Comparison of ENCODE assay signal across 23 mouse cellular contexts in the genomic region with DNA sequence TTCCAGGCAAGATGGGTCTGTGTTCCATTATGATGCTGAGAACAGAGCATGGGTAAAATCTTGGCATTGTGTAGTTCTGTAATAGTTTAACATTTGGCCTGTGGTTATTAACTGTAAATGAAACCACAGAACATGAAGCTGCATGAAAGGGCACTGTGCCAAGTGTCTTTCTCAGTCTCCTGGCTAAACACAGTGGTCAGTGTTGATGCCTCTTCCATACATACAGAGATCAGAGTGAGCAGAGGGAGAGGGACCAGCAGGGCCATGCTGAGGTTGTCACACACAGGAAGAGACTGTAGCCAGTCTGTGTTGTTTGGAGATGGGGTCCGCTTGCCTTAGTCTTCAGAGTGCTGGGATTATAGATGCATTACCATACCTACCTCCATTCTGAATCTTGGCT.
A peak's percentile ranks its signal among the peaks of the same experiment; 100 is the strongest.
DNase-seq lines count a peak whose midpoint lies in the region; ATAC-seq and TF ChIP-seq lines count a peak whose summit lies in the region.
"Had no signal": no experiment of that assay in that cellular context is flagged by ENCODE, and none has a peak within 500 bp of the region (broad histone marks: within the 10 kb centered on the region; RNA-seq: fewer than 3 reads in every experiment).

No protein-coding gene starts in this region.

- H3K27me3 ChIP-seq in hindbrain, postnatal 0 days (ENCODE audit: insufficient read depth, low read length), result no peaks in the 10 kb centered on the region
- no peaks in the 10 kb centered on the region for H3K27me3 ChIP-seq in hindbrain, embryonic 11.5 days (ENCODE audit: control insufficient read depth, insufficient read depth, low read length)
- no peaks in the 10 kb centered on the region for H3K27me3 ChIP-seq in neural tube, embryonic 12.5 days (replicated peaks)
- no peaks in the 10 kb centered on the region for H3K27me3 ChIP-seq in forebrain, embryonic 11.5 days (ENCODE audit: control insufficient read depth, insufficient read depth, low read length)
- H3K27me3 ChIP-seq: embryonic facial prominence, embryonic 15.5 days; forebrain, embryonic 13.5 days; heart, embryonic 12.5 days; limb, embryonic 13.5 days; midbrain, embryonic 15.5 days; stomach, embryonic 15.5 days had no signal

- DNase-seq in cerebellum, postnatal 10 days, result peak; percentile 54 to 62
- no peak for DNase-seq in cerebellum, adult 11 months
- DNase-seq in hindbrain, postnatal 0 days (ENCODE audit: low spot score), result no peak
- no peak for DNase-seq in hindbrain, embryonic 11.5 days (ENCODE audit: low spot score)
- no peak for DNase-seq in neural tube, embryonic 10.5 days (ENCODE audit: extremely low spot score, low spot score)
- DNase-seq in right cerebral cortex, postnatal 25 days, result no peak
- DNase-seq in forebrain, embryonic 11.5 days (ENCODE audit: low spot score), result no peak
- DNase-seq: adrenal gland, postnatal 25 days; gastrocnemius, postnatal 36 days; heart, adult 2 months; kidney, adult 11 months; kidney, postnatal 14 days; lung, postnatal 4 days; retina, postnatal 1 day; right cerebral cortex, postnatal 14 days had no signal

- H3K4me3 ChIP-seq in hindbrain, postnatal 0 days (ENCODE audit: low read length), result no peak overlapping the region
- no peak overlapping the region for H3K4me3 ChIP-seq in hindbrain, embryonic 11.5 days (ENCODE audit: low read depth, low read length)
- H3K4me3 ChIP-seq in neural tube, embryonic 12.5 days, result no peak overlapping the region
- H3K4me3 ChIP-seq in forebrain, embryonic 11.5 days (ENCODE audit: low read depth, low read length), result no peak overlapping the region
- H3K4me3 ChIP-seq: embryonic facial prominence, embryonic 15.5 days; forebrain, embryonic 13.5 days; heart, adult 2 months; heart, embryonic 12.5 days; limb, embryonic 13.5 days; midbrain, embryonic 15.5 days; stomach, embryonic 15.5 days had no signal

- H3K36me3 ChIP-seq in hindbrain, postnatal 0 days (ENCODE audit: insufficient read depth, low read length), result no peaks in the 10 kb centered on the region
- no peaks in the 10 kb centered on the region for H3K36me3 ChIP-seq in hindbrain, embryonic 11.5 days (ENCODE audit: control insufficient read depth, insufficient read depth, low read length)
- H3K36me3 ChIP-seq in neural tube, embryonic 12.5 days, result no peaks in the 10 kb centered on the region
- H3K36me3 ChIP-seq in forebrain, embryonic 11.5 days (ENCODE audit: control insufficient read depth, insufficient read depth, low read length), result no peaks in the 10 kb centered on the region
- H3K36me3 ChIP-seq: embryonic facial prominence, embryonic 15.5 days; heart, embryonic 12.5 days; limb, embryonic 13.5 days; midbrain, embryonic 15.5 days; stomach, embryonic 15.5 days had no signal

- no peaks in the 10 kb centered on the region for H3K9me3 ChIP-seq in hindbrain, postnatal 0 days (ENCODE audit: low read length)
- H3K9me3 ChIP-seq in hindbrain, embryonic 11.5 days (ENCODE audit: control insufficient read depth, low read length), result no peaks in the 10 kb centered on the region
- no peaks in the 10 kb centered on the region for H3K9me3 ChIP-seq in neural tube, embryonic 12.5 days
- H3K9me3 ChIP-seq in forebrain, embryonic 11.5 days (ENCODE audit: control insufficient read depth, low read length), result no peaks in the 10 kb centered on the region
- H3K9me3 ChIP-seq: embryonic facial prominence, embryonic 15.5 days; forebrain, embryonic 13.5 days; heart, embryonic 12.5 days; limb, embryonic 13.5 days; midbrain, embryonic 15.5 days; stomach, embryonic 15.5 days had no signal

- 0 out of 2 replicates have a peak, but pooled peaks have one; percentile 59 for ATAC-seq in hindbrain, postnatal 0 days
- ATAC-seq in hindbrain, embryonic 11.5 days (ENCODE audit: low FRiP score), result no peak
- 0 out of 2 replicates have a peak, but pooled peaks have one; percentile 17 for ATAC-seq in neural tube, embryonic 12.5 days (ENCODE audit: low FRiP score, low read depth)
- ATAC-seq in forebrain, embryonic 11.5 days (replicated peaks; ENCODE audit: low FRiP score), result no peak
- ATAC-seq: midbrain, embryonic 15.5 days had no signal

- H3K27ac ChIP-seq in hindbrain, postnatal 0 days, result 0 out of 2 replicates have a peak overlapping the region, but pooled peaks have one; percentile 20
- H3K27ac ChIP-seq in hindbrain, embryonic 11.5 days (ENCODE audit: low read depth, low read length), result no peak overlapping the region
- H3K27ac ChIP-seq in neural tube, embryonic 12.5 days, result no peak overlapping the region
- H3K27ac ChIP-seq in forebrain, embryonic 11.5 days (ENCODE audit: low read depth, low read length), result no peak overlapping the region
- H3K27ac ChIP-seq: embryonic facial prominence, embryonic 15.5 days; forebrain, embryonic 13.5 days; heart, adult 2 months; limb, embryonic 13.5 days; midbrain, embryonic 15.5 days; stomach, embryonic 15.5 days had no signal

- no peak overlapping the region for H3K9ac ChIP-seq in hindbrain, postnatal 0 days (replicated peaks; ENCODE audit: low read length)
- H3K9ac ChIP-seq in hindbrain, embryonic 11.5 days (ENCODE audit: low read depth, low read length), result no peak overlapping the region
- no peak overlapping the region for H3K9ac ChIP-seq in neural tube, embryonic 12.5 days
- no peak overlapping the region for H3K9ac ChIP-seq in forebrain, embryonic 11.5 days (ENCODE audit: low read length)
- H3K9ac ChIP-seq: embryonic facial prominence, embryonic 15.5 days; forebrain, embryonic 13.5 days; heart, embryonic 12.5 days; limb, embryonic 13.5 days; midbrain, embryonic 15.5 days; stomach, embryonic 15.5 days had no signal

- no peak for TF ChIP-seq CTCF in hindbrain, postnatal 0 days (IDR thresholded peaks at IDR 0.05; ENCODE audit: low read depth)

- no peak overlapping the region for H3K4me2 ChIP-seq in hindbrain, postnatal 0 days (ENCODE audit: low read depth, low read length)
- H3K4me2 ChIP-seq in hindbrain, embryonic 11.5 days (replicated peaks; ENCODE audit: low read depth, low read length), result no peak overlapping the region
- H3K4me2 ChIP-seq in neural tube, embryonic 12.5 days (replicated peaks), result no peak overlapping the region
- no peak overlapping the region for H3K4me2 ChIP-seq in forebrain, embryonic 11.5 days (ENCODE audit: low read depth, low read length, severe bottlenecking)
- H3K4me2 ChIP-seq: embryonic facial prominence, embryonic 15.5 days; forebrain, embryonic 13.5 days; heart, embryonic 12.5 days; limb, embryonic 13.5 days; liver, embryonic 11.5 days; midbrain, embryonic 15.5 days; stomach, embryonic 15.5 days had no signal

- 65% methylated on average over 1 of the region's 1 CpGs for WGBS in hindbrain, postnatal 0 days
- WGBS in hindbrain, embryonic 11.5 days, result 93% methylated on average over 1 of the region's 1 CpGs
- WGBS in neural tube, embryonic 12.5 days, result 89% methylated on average over 1 of the region's 1 CpGs
- 79% methylated on average over 1 of the region's 1 CpGs for WGBS in forebrain, embryonic 11.5 days

- no peaks in the 10 kb centered on the region for H3K4me1 ChIP-seq in hindbrain, postnatal 0 days (ENCODE audit: insufficient read depth, low read length)
- no peaks in the 10 kb centered on the region for H3K4me1 ChIP-seq in hindbrain, embryonic 11.5 days (replicated peaks; ENCODE audit: control insufficient read depth, insufficient read depth, low read length)
- 0 out of 2 replicates have a peak, but pooled peaks cover 3% of the 10 kb centered on the region for H3K4me1 ChIP-seq in neural tube, embryonic 12.5 days
- no peaks in the 10 kb centered on the region for H3K4me1 ChIP-seq in forebrain, embryonic 11.5 days (replicated peaks; ENCODE audit: control insufficient read depth, insufficient read depth, low read length)

Comparison
In these comparisons a context has a peak if more than half of its experiments do, and no peak if none do; other contexts are left out.
1. DNase-seq: peak in cerebellum, postnatal 10 days (2 of 2); none in cerebellum, adult 11 months (single experiment), hindbrain, postnatal 0 days (single experiment), hindbrain, embryonic 11.5 days (single experiment), neural tube, embryonic 10.5 days (single experiment), right cerebral cortex, postnatal 25 days (single experiment) and forebrain, embryonic 11.5 days (single experiment).
2. ATAC-seq: peak in hindbrain, postnatal 0 days (single experiment) and neural tube, embryonic 12.5 days (single experiment); none in hindbrain, embryonic 11.5 days (single experiment) and forebrain, embryonic 11.5 days (single experiment).